Mouse (Mus musculus) kidney, postnatal 0 days (tissue): ENCODE results near the gene Ciz1. TPM values are rescaled to one million over a fixed set of nuclear protein-coding genes. Genes with fewer than 3 reads are reported as not detected.

Experiments used
- ATAC-seq: fragments of 200-750 bp; cut with Nextera tagmentation; replicated peaks from 2 replicates; pipeline ENCODE4 v1.8.0; 2017; ENCODE audit warnings: low read depth, moderate number of reproducible peaks, moderate TSS enrichment, moderate library complexity; ENCODE audit not compliant: low FRiP score
- DNase-seq: peaks from one replicate; pipeline ENCODE4 v3.0.0-alpha.2; 2016; ENCODE audit warnings: low spot score
- H3K27ac ChIP-seq: fragments of 300-500 bp; sonication (generic); 2 replicates; pipeline ENCODE4 v1.5.1; 2014; ENCODE audit warnings: mild to moderate bottlenecking
- H3K27me3 ChIP-seq: fragments of 300-500 bp; sonication (generic); 2 replicates; pipeline ENCODE4 v1.6.1; 2014; ENCODE audit warnings: low read length, mixed read lengths; ENCODE audit not compliant: insufficient read depth
- H3K36me3 ChIP-seq: fragments of 300-500 bp; sonication (generic); 2 replicates; pipeline ENCODE4 v1.6.1; 2014; ENCODE audit warnings: low read length, mixed read lengths; ENCODE audit not compliant: insufficient read depth
- H3K4me1 ChIP-seq: fragments of 300-500 bp; sonication (generic); replicated peaks from 2 replicates; pipeline ENCODE4 v1.6.1; 2014; ENCODE audit warnings: antibody characterized with exemption, low read length, mixed read lengths; ENCODE audit not compliant: insufficient read depth
- H3K4me2 ChIP-seq: fragments of 300-500 bp; sonication (generic); 2 replicates; pipeline ENCODE4 v1.6.1; 2014; ENCODE audit warnings: mild to moderate bottlenecking, low read length, moderate library complexity, mixed read lengths
- H3K4me3 ChIP-seq: fragments of 300-500 bp; sonication (generic); replicated peaks from 2 replicates; pipeline ENCODE4 v1.5.1; 2014; ENCODE audit warnings: low read depth, low read length
- H3K9ac ChIP-seq: fragments of 300-500 bp; sonication (generic); 2 replicates; pipeline ENCODE4 v1.6.1; 2014; ENCODE audit warnings: low read depth, low read length
- H3K9me3 ChIP-seq: fragments of 300-500 bp; sonication (generic); replicated peaks from 2 replicates; pipeline ENCODE4 v1.6.1; 2016; ENCODE audit warnings: low read length, inconsistent platforms, mixed read lengths
- CTCF ChIP-seq: IDR thresholded peaks from 2 replicates; pipeline ENCODE4 v1.5.1; 2016; ENCODE audit warnings: antibody characterized with exemption, low read depth, mild to moderate bottlenecking, moderate library complexity
- WGBS: fragments of 180-500 bp; shearing (Covaris S2); extraction: QIAGEN DNeasy Blood & Tissue Kit; methylation state at CpG from one replicate; pipeline ENCODE4 v1.1.7; 2014; 5-methylcytosine and 5-hydroxymethylcytosine counted together
- polyA plus RNA-seq: library from polyadenylated mRNA; unstranded; fragments of >200 nt; fragmentation: Nextera tagmentation; extraction: Ambion mirVana; gene quantifications from 2 replicates; pipeline ENCODE4 v1.2.1, GENCODE M21; 2015

Gene Ciz1
- polyA plus RNA-seq, 1 experiment from 2014 or later, result 33.8 TPM

GRCm38 (mm10) chr2:32325342-32325741 is 26.8 kb upstream of the Ciz1 start:
- ATAC-seq, result no peak
- no peak for TF ChIP-seq CTCF
- H3K4me3 ChIP-seq, result no peak overlapping the region
- no peak overlapping the region for H3K27ac ChIP-seq
- H3K36me3 ChIP-seq, result no peaks in the 10 kb centered on the region
- no peak for DNase-seq
- H3K27me3 ChIP-seq, result no peaks in the 10 kb centered on the region
- 23% methylated on average over 7 of the region's 7 CpGs for WGBS
- no peaks in the 10 kb centered on the region for H3K9me3 ChIP-seq
- H3K4me2 ChIP-seq, result no peak overlapping the region
- H3K4me1 ChIP-seq, result no peaks in the 10 kb centered on the region; the same call in 1 of the 2 replicates
- H3K9ac ChIP-seq, result no peak overlapping the region

GRCm38 (mm10) chr2:32327200-32327599 is 24.9 kb upstream of the Ciz1 start:
- 76% methylated on average over 4 of the region's 4 CpGs for WGBS
- H3K4me2 ChIP-seq, result no peak overlapping the region
- no peaks in the 10 kb centered on the region for H3K9me3 ChIP-seq
- no peak overlapping the region for H3K9ac ChIP-seq
- H3K36me3 ChIP-seq, result no peaks in the 10 kb centered on the region
- H3K27me3 ChIP-seq, result no peaks in the 10 kb centered on the region
- no peak overlapping the region for H3K4me3 ChIP-seq
- H3K4me1 ChIP-seq, result no peaks in the 10 kb centered on the region; the same call in 1 of the 2 replicates
- TF ChIP-seq CTCF, result no peak
- H3K27ac ChIP-seq, result no peak overlapping the region
- DNase-seq, result no peak
- no peak for ATAC-seq

GRCm38 (mm10) chr2:32328911-32329460 is 23.1 kb upstream of the Ciz1 start:
- no peak for TF ChIP-seq CTCF
- H3K9ac ChIP-seq, result no peak overlapping the region
- H3K27ac ChIP-seq, result no peak overlapping the region
- no peak overlapping the region for H3K4me3 ChIP-seq
- no peak for DNase-seq
- no peak overlapping the region for H3K4me2 ChIP-seq
- H3K9me3 ChIP-seq, result no peaks in the 10 kb centered on the region
- H3K27me3 ChIP-seq, result no peaks in the 10 kb centered on the region
- H3K36me3 ChIP-seq, result no peaks in the 10 kb centered on the region
- H3K4me1 ChIP-seq, result no peaks in the 10 kb centered on the region; the same call in 1 of the 2 replicates
- no peak for ATAC-seq
- 19% methylated on average over 13 of the region's 13 CpGs for WGBS

- no peaks in the 10 kb centered on the region for H3K9me3 ChIP-seq
- H3K27ac ChIP-seq, result no peak overlapping the region
- no peak for TF ChIP-seq CTCF
- WGBS, result 41% methylated on average over 6 of the region's 6 CpGs
- no peaks in the 10 kb centered on the region for H3K36me3 ChIP-seq
- H3K4me1 ChIP-seq, result no peaks in the 10 kb centered on the region; the same call in 1 of the 2 replicates
- no peak overlapping the region for H3K4me2 ChIP-seq
- no peak overlapping the region for H3K4me3 ChIP-seq
- H3K9ac ChIP-seq, result no peak overlapping the region
- ATAC-seq (no peak), DNase-seq (no peak)
- no peaks in the 10 kb centered on the region for H3K27me3 ChIP-seq
These were observed 22.6 kb upstream of the Ciz1 start for GRCm38 (mm10) chr2:32329531-32329930.

GRCm38 (mm10) chr2:32332159-32332558 is 20.0 kb upstream of the Ciz1 start:
- WGBS, result 82% methylated on average over 5 of the region's 5 CpGs
- TF ChIP-seq CTCF, result no peak

GRCm38 (mm10) chr2:32335888-32336287 is 16.2 kb upstream of the Ciz1 start:
- Histone ChIP-seq H3K27me3 (no peaks in the 10 kb centered on the region), H3K27ac (no peak overlapping the region), H3K36me3 (no peaks in the 10 kb centered on the region), H3K4me1 (no peaks in the 10 kb centered on the region), H3K9me3 (no peaks in the 10 kb centered on the region), H3K9ac (no peak overlapping the region), H3K4me2 (no peak overlapping the region), H3K4me3 (no peak overlapping the region)
- peak; percentile 52 for DNase-seq
- 33% methylated on average over 15 of the region's 15 CpGs for WGBS
- no peak for TF ChIP-seq CTCF
- ATAC-seq, result no peak

More at GRCm38 (mm10) chr2:32332159-32332558, 20.0 kb upstream of the Ciz1 start:
- H3K9ac ChIP-seq, result no peak overlapping the region
- no peak overlapping the region for H3K4me3 ChIP-seq
- no peaks in the 10 kb centered on the region for H3K27me3 ChIP-seq
- H3K4me1 ChIP-seq, result no peaks in the 10 kb centered on the region; the same call in 1 of the 2 replicates
- no peak overlapping the region for H3K4me2 ChIP-seq
- no peaks in the 10 kb centered on the region for H3K9me3 ChIP-seq
- no peak overlapping the region for H3K27ac ChIP-seq
- ATAC-seq (no peak), DNase-seq (no peak)
- no peaks in the 10 kb centered on the region for H3K36me3 ChIP-seq
